Comparison of ENCODE assay signal across 29 mouse cellular contexts in genomic region chr7:98584555-98584954, GRCm38 (mm10).
DNase-seq lines count a peak whose midpoint lies in the region; ATAC-seq and TF ChIP-seq lines count a peak whose summit lies in the region.
"Had no signal": no experiment of that assay in that cellular context is flagged by ENCODE, and none has a peak within 500 bp of the region (broad histone marks: within the 10 kb centered on the region; RNA-seq: fewer than 3 reads in every experiment).

No protein-coding gene starts in this region.

- H3K4me1 ChIP-seq in lung, postnatal 0 days (ENCODE audit: insufficient read depth, low read depth, low read length) = no peaks in the 10 kb centered on the region
- H3K4me1 ChIP-seq in CH12.LX (ENCODE audit: control insufficient read depth in 1 of 2, insufficient read depth in 2 of 2) = peaks cover 13 to 48% of the 10 kb centered on the region in 2 experiments
- peaks cover 9% of the 10 kb centered on the region; the same call in 1 of the 2 replicates for H3K4me1 ChIP-seq in limb, embryonic 10.5 days
- H3K4me1 ChIP-seq: embryonic facial prominence, embryonic 15.5 days; forebrain, embryonic 13.5 days had no signal

- no peak overlapping the region for H3K27ac ChIP-seq in lung, postnatal 0 days (ENCODE audit: low read length)
- H3K27ac ChIP-seq in CH12.LX (ENCODE audit: insufficient read depth, low read depth) = no peak overlapping the region
- no peak overlapping the region for H3K27ac ChIP-seq in limb, embryonic 10.5 days
- H3K27ac ChIP-seq: embryonic facial prominence, embryonic 12.5 days; embryonic facial prominence, embryonic 15.5 days; forebrain, embryonic 13.5 days; heart, adult 2 months; heart, embryonic 10.5 days; heart, embryonic 13.5 days; hindbrain, embryonic 14.5 days; hindbrain, postnatal 0 days had no signal

- TF ChIP-seq POLR2A in CH12.LX (IDR thresholded peaks at IDR 0.05; ENCODE audit: low read depth, low read length) = no peak

- H3K27me3 ChIP-seq in lung, postnatal 0 days (replicated peaks; ENCODE audit: insufficient read depth, low read length) = no peaks in the 10 kb centered on the region
- H3K27me3 ChIP-seq in CH12.LX (replicated peaks) = no peaks in the 10 kb centered on the region
- no peaks in the 10 kb centered on the region for H3K27me3 ChIP-seq in limb, embryonic 10.5 days (ENCODE audit: low read depth, poor library complexity, severe bottlenecking)
- H3K27me3 ChIP-seq in splenic B cell, adult 2 months (ENCODE audit: control insufficient read depth, insufficient read depth, low read length, poor library complexity, severe bottlenecking) = no peaks in the 10 kb centered on the region
- H3K27me3 ChIP-seq: embryonic facial prominence, embryonic 12.5 days; embryonic facial prominence, embryonic 15.5 days; forebrain, embryonic 13.5 days; heart, embryonic 13.5 days had no signal

- no peak for TF ChIP-seq RAD21 in CH12.LX (IDR thresholded peaks at IDR 0.05; ENCODE audit: low read depth, low read length)

- H3K79me2 ChIP-seq in CH12.LX (replicated peaks; ENCODE audit: control insufficient read depth, extremely low read depth, insufficient read depth, poor library complexity, severe bottlenecking) = no peaks in the 10 kb centered on the region

- H3K4me2 ChIP-seq in lung, postnatal 0 days (replicated peaks; ENCODE audit: low read depth, low read length) = no peak overlapping the region
- no peak overlapping the region for H3K4me2 ChIP-seq in CH12.LX (ENCODE audit: insufficient read depth, low read depth, poor library complexity, severe bottlenecking)
- H3K4me2 ChIP-seq: embryonic facial prominence, embryonic 12.5 days; embryonic facial prominence, embryonic 15.5 days; forebrain, embryonic 13.5 days; heart, embryonic 13.5 days; hindbrain, embryonic 14.5 days had no signal

- H3K9ac ChIP-seq in lung, postnatal 0 days (replicated peaks; ENCODE audit: low read depth) = no peak overlapping the region
- H3K9ac ChIP-seq in CH12.LX (ENCODE audit: insufficient read depth, low read depth) = no peak overlapping the region
- H3K9ac ChIP-seq: embryonic facial prominence, embryonic 12.5 days; embryonic facial prominence, embryonic 15.5 days; forebrain, embryonic 13.5 days; heart, embryonic 13.5 days; hindbrain, embryonic 14.5 days had no signal

- no peaks in the 10 kb centered on the region for H3K9me3 ChIP-seq in lung, postnatal 0 days (ENCODE audit: low read length)
- no peaks in the 10 kb centered on the region for H3K9me3 ChIP-seq in CH12.LX (replicated peaks; ENCODE audit: low read length)
- H3K9me3 ChIP-seq in limb, embryonic 10.5 days (replicated peaks) = no peaks in the 10 kb centered on the region
- H3K9me3 ChIP-seq: embryonic facial prominence, embryonic 12.5 days; embryonic facial prominence, embryonic 15.5 days; forebrain, embryonic 13.5 days; heart, embryonic 10.5 days; heart, embryonic 13.5 days had no signal

- in situ Hi-C loops in CH12.LX (cut with MboI; ENCODE audit: low pct_ligation_motif_present, low pct_unique_long_range_greater_than_20kb, low sequenced_read_pairs) = loop anchor here (5.0 kb wide), 1 partner anchor 97 kb away; the partner anchor contains the start of gene Lrrc32

- dilution Hi-C loops in CH12.LX (cut with MboI; ENCODE audit: extremely low pct_ligation_motif_present, extremely low pct_unique_long_range_greater_than_20kb, low sequenced_read_pairs) = no loop called here

- ATAC-seq in lung, postnatal 0 days = no peak
- ATAC-seq: activated CD4-positive, CD25-positive, alpha-beta regulatory T cell, adult 4 months; CD4-positive, CD25-positive, alpha-beta regulatory T cell, adult 4 months; forebrain, embryonic 13.5 days; forebrain, embryonic 16.5 days; hindbrain, postnatal 0 days; inflammation-experienced regulatory T-cells, adult 6 months had no signal

- TF ChIP-seq CTCF in lung, postnatal 0 days (IDR thresholded peaks at IDR 0.05) = no peak
- TF ChIP-seq CTCF in CH12.LX (conservative IDR thresholded peaks at IDR 0.05 in 1 of 2, IDR thresholded peaks at IDR 0.05 in 1 of 2; ENCODE audit: low read depth in 2 of 2, low read length in 2 of 2) = no peak

- H3K4me3 ChIP-seq in lung, postnatal 0 days (ENCODE audit: low read depth, low read length) = no peak overlapping the region
- H3K4me3 ChIP-seq in CH12.LX (replicated peaks in 1 of 3; ENCODE audit: low read depth in 2 of 3, low read length in 2 of 3, poor library complexity in 1 of 3) = no peak overlapping the region
- no peak overlapping the region for H3K4me3 ChIP-seq in limb, embryonic 10.5 days
- H3K4me3 ChIP-seq: embryonic facial prominence, embryonic 12.5 days; embryonic facial prominence, embryonic 15.5 days; erythroblast, embryonic 14.5 days; forebrain, embryonic 13.5 days; heart, adult 2 months; heart, embryonic 10.5 days; heart, embryonic 13.5 days had no signal

- DNase-seq in lung, postnatal 0 days (ENCODE audit: low spot score) = peak; percentile 14
- no peak for DNase-seq in lung, postnatal 36 days
- no peak for DNase-seq in CH12.LX (ENCODE audit: extremely low read depth)
- peak; percentile 15 for DNase-seq in limb, embryonic 10.5 days (ENCODE audit: low spot score)
- peak; percentile 29 for DNase-seq in splenic B cell, adult 2 months (ENCODE audit: low read depth, low spot score)
- no peak for DNase-seq in urinary bladder, postnatal 36 days (ENCODE audit: low spot score in 2 of 2)
- no peak for DNase-seq in cerebellum, adult 8-10 months
- DNase-seq: adrenal gland, adult 8-10 months; adrenal gland, postnatal 25 days; cerebellum, adult 11-12 months; cerebellum, adult 9-11 months; cerebellum, postnatal 25 days; gastrocnemius, postnatal 10 days; gastrocnemius, postnatal 36 days; heart, adult 2 months; heart, postnatal 14 days; heart, postnatal 4 days had no signal

- H3K36me3 ChIP-seq in lung, postnatal 0 days (ENCODE audit: insufficient read depth, low read length) = 0 out of 2 replicates have a peak, but pooled peaks cover under 1% of the 10 kb centered on the region
- peaks cover 3 to 15% of the 10 kb centered on the region in 2 experiments for H3K36me3 ChIP-seq in CH12.LX (replicated peaks in 1 of 2; ENCODE audit: control insufficient read depth in 1 of 2, insufficient read depth in 1 of 2, low read length in 1 of 2)
- peaks cover 20% of the 10 kb centered on the region for H3K36me3 ChIP-seq in limb, embryonic 10.5 days
- H3K36me3 ChIP-seq in splenic B cell, adult 2 months (ENCODE audit: control insufficient read depth, insufficient read depth, low read length, poor library complexity, severe bottlenecking) = 0 out of 2 replicates have a peak, but pooled peaks cover 2% of the 10 kb centered on the region

- no peak for TF ChIP-seq EP300 in lung, postnatal 0 days (IDR thresholded peaks at IDR 0.05)
- peak; percentile 66 for TF ChIP-seq EP300 in CH12.LX (IDR thresholded peaks at IDR 0.05; ENCODE audit: low read length)

- 70% methylated on average over 3 of the region's 3 CpGs for WGBS in lung, postnatal 0 days
- 65% methylated on average over 3 of the region's 3 CpGs for WGBS in limb, embryonic 10.5 days

TF ChIP-seq in CH12.LX, 34 proteins besides CTCF, POLR2A, EP300 and RAD21:
- TF ChIP-seq ELF1 (IDR thresholded peaks at IDR 0.05; ENCODE audit: low read depth, low read length) = no peak
- TF ChIP-seq E2F4 (IDR thresholded peaks at IDR 0.05; ENCODE audit: insufficient replicate concordance, low read depth, low read length) = no peak
- TF ChIP-seq MAFK (IDR thresholded peaks at IDR 0.05; ENCODE audit: insufficient replicate concordance, low read length) = no peak
- no peak for TF ChIP-seq CHD1 (IDR thresholded peaks at IDR 0.05; ENCODE audit: low read depth, low read length)
- peak; percentile 30; the same call in 1 of the 2 replicates for TF ChIP-seq IRF4 (IDR thresholded peaks at IDR 0.05; ENCODE audit: low read depth, low read length)
- no peak for TF ChIP-seq ZMIZ1 (IDR thresholded peaks at IDR 0.05; ENCODE audit: low read depth, low read length)
- TF ChIP-seq NRF1 (IDR thresholded peaks at IDR 0.05; ENCODE audit: low read depth, low read length) = no peak
- no peak for TF ChIP-seq ZNF384 (IDR thresholded peaks at IDR 0.05; ENCODE audit: low read depth, low read length)
- no peak for TF ChIP-seq JUND (conservative IDR thresholded peaks at IDR 0.05; ENCODE audit: low read depth, low read length)
- no peak for TF ChIP-seq TBP (conservative IDR thresholded peaks at IDR 0.05; ENCODE audit: low read depth, low read length)
- TF ChIP-seq USF1 (IDR thresholded peaks at IDR 0.05; ENCODE audit: low read depth, low read length) = no peak
- TF ChIP-seq RCOR1 (conservative IDR thresholded peaks at IDR 0.05; ENCODE audit: low read depth, low read length) = no peak
- TF ChIP-seq MEF2A (IDR thresholded peaks at IDR 0.05; ENCODE audit: borderline replicate concordance, low read depth, low read length) = peak; percentile 29; the same call in 1 of the 2 replicates
- TF ChIP-seq ETS1 (conservative IDR thresholded peaks at IDR 0.05; ENCODE audit: low read depth, low read length) = no peak

Comparison
In these comparisons a context has a peak if more than half of its experiments do, and no peak if none do; other contexts are left out.
1. DNase-seq: peak in lung, postnatal 0 days (single experiment), limb, embryonic 10.5 days (single experiment) and splenic B cell, adult 2 months (single experiment); none in lung, postnatal 36 days (single experiment), CH12.LX (single experiment), urinary bladder, postnatal 36 days (0 of 2) and cerebellum, adult 8-10 months (single experiment).